Mouse (Mus musculus): ENCODE measurements around the gene Fgfr2. TPM values are rescaled to one million over a fixed set of nuclear protein-coding genes. Genes with fewer than 3 reads are reported as not detected.

Fgfr2 gene
- total RNA-seq, 2 experiments from 2014 or later, result 2.1 to 3.9 TPM

- no peak for DNase-seq
- intact Hi-C loops (cut with DNase I), result no loop called here
Observed at GRCm38 (mm10) chr7:133018961-133019360, 104.2 kb downstream of the Fgfr2 start.

DNA sequence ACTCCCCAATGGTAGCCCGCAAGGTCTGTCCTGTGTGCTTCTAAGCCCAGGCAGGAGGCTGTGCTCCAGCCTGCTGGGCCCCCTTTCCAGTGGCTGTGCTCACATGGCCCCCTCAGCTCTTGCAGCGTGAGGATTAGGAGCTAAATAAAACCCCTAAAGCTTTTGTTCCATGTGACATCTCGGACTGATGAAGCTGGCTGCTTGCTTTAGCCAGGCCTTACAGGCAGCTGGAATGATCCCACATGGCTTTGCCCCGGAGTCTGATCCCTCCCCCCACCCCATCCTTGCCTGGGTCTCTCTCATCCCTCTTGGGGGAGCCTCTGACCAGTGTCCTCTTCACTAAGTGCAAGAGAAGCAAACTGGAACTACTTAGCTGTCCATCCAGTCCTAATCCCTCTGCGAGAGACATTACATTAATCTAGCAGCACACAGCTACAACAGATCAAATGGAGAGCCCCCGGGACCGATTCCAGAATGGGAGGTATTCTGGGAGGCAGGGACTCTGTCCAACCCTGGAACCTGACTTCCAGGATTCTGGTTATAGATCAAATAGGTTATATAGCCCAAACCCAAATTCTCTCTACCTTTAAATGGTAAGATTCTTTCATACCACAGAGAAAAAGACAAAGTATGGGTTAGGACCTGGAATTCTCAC, 107.6 kb downstream of the Fgfr2 start:
- intact Hi-C loops (cut with DNase I), result no loop called here
- peak; percentile 41 to 57 for DNase-seq

DNA sequence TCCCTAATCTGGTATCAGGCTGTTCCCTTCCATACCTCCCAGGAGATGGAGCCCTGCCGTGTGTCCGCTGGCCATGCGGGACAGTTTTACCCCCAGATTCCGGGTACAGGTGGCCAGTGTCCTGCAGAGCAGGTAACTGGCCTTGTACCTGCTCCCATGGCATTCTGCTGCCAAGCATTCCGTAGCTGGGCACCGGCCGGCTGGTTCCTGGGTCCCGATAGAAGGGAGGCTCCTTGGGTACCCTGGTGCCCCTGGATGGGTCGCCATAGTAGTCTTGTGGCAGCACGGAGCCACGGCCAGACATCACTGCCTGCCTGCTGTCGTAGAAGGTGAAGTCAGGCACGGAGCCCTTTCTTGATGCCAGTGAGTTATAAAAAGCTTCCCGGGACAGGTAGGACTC, 108.5 kb downstream of the Fgfr2 start:
- intact Hi-C loops (cut with DNase I), result no loop called here
- DNase-seq, result no peak

DNA sequence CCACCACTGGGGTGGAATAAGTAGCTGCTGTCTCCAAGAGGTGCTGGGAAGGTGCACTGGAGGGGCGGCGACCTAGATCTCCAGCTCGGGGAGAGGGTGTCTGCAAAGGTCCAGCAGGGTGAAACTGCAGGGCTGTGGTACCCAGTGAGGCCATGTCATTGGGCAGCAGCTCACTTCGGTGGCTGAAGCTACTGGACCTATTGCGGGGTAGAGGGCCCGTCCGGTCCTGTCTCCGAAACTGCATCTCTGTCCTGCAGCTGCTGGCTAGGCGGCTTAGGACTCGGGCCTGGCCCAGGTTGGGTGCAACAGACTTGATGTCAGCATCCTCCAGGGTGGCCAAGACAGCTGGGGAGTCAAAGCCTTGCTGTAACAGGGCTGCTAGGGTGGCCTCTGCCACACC, 109.2 kb downstream of the Fgfr2 start:
- no peak for DNase-seq
- intact Hi-C loops (cut with DNase I), result no loop called here

DNA sequence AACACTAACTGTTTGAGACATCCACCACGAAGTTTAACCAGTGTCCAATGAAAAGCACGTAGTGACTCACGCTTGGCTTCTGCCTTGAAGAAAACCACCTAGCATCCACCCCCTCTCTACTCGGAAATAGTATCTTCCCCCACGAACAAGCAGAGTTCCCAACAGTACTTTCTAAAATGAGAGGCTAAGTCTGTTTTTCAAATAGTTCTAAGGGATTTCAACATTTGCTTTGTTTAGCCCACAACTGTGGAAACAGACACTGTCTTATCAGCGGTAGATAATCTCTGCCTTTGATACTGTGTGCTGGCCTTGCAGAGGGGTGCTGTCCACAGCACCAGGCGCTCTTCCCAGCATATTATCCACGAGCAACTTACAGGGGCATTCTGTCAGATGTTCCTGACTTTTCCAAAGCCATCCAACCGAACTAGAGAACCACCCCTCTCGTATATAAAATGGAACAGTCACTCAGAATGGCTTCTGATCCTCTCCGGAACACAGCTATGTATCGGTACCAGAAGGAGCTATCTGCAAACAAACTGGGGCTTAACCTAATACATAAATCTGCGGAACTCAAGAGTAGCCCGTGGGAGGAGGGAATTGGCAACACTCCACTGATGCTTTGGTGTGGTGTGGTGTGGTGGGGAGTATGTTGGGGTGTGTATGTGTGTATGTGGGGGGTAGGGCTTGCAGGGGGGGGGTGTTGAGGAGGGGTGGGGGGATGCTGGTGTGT, 110.3 kb downstream of the Fgfr2 start:
- intact Hi-C loops (cut with DNase I), result no loop called here
- no peak for DNase-seq

GRCm38 (mm10) chr7:133011611-133012010, 111.5 kb downstream of the Fgfr2 start:
- intact Hi-C loops (cut with DNase I), result no loop called here
- no peak for DNase-seq

DNA sequence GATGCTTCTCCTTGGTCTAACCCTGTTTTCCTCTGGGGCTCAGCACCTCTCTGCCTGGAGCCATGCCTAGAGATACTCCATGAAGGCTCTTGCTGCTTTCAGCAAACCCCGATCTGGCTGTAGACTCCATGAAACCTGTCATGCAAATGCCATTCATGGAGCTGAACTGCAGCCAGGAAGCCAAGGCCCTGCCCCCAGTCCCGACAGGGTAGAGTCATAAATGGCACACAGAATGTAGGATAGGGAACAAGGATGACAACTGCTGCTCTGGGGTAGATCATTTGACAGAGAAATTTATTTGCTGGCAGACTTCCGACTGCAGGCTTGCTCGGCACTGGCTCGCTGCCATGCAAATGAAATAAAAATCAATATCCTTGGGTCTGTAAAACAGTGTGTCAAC, 112.0 kb downstream of the Fgfr2 start:
- peak in 1 of 2 experiments; percentile 55 for DNase-seq

GRCm38 (mm10) chr7:133010477-133010876, 112.7 kb downstream of the Fgfr2 start:
- intact Hi-C loops (cut with DNase I), result no loop called here
- DNase-seq, result no peak

More for the DNA sequence above, 112.0 kb downstream of the Fgfr2 start:
- intact Hi-C loops (cut with DNase I), result no loop called here

DNA sequence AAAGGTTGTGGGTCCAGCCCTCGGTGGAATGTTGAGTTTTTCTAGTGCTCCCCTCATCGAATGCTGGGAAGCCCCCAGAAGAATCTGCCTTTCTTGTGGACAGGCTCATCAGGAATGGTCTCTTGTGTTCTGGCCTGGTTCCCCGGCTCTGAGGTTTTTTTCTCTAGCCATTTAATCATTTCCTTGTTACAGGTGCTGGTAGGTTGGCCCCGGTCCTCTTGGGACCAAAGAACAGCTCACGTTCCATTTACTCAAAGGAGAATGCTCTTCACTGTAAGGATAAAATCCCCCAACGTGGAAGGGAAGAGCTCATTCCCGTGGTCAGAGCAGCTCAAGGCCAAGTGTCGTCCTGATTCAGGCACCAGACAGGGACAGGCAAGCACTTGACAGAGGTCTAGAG, 113.5 kb downstream of the Fgfr2 start:
- DNase-seq, result no peak
- intact Hi-C loops (cut with DNase I), result no loop called here

DNA sequence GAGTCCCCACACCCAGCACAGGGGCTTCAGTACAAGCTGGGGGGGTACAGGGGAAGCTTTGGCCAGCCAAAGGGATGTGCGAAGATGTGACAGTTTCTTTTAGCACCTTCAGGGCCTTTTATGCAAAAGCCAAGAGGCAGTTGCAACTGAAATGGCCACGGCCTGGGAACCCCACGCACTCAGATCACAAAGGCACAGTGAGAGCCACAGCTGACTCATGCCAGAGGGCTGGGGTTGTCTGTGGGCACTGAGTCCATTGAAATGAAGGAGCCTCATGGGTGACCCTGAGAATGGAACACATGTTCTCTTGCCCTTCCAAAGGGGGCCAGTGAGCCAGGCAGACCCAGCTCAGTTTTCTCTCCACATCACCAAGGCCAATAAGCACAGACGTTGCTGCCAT, 114.5 kb downstream of the Fgfr2 start:
- DNase-seq, result no peak
- intact Hi-C loops (cut with DNase I), result no loop called here

GRCm38 (mm10) chr7:133007343-133007742, 115.8 kb downstream of the Fgfr2 start:
- peak; percentile 25 to 31 for DNase-seq
- intact Hi-C loops (cut with DNase I), result no loop called here

GRCm38 (mm10) chr7:133005772-133006171, 117.4 kb downstream of the Fgfr2 start:
- no peak for DNase-seq
- intact Hi-C loops (cut with DNase I), result no loop called here

DNA sequence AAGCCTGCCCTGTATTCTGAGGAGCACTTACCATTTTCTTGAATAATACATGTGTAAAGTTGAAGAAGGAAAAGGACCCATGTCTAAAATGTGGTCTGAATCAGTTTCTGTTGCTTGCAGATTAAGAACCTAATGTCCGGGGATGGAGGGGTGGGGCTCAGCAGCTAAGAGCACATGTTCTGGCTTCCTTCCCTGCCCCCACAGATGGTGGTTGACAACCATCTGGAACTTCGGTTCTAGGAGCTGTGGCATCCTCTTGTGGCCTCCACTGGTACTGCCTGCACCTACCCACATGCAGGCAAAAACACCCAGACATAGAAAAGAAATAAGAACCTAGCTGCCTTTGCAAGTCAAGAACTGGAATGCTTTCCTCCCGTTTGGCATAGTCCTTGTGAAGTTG, 119.7 kb downstream of the Fgfr2 start:
- intact Hi-C loops (cut with DNase I), result loop anchor here (5.0 kb wide), 3 partner anchors 71 to 346 kb away; partner anchors contain the start of genes Abraxas2 and Zranb1

GRCm38 (mm10) chr7:133002271-133002670, 120.9 kb downstream of the Fgfr2 start:
- intact Hi-C loops (cut with DNase I), result loop anchor here (5.0 kb wide), 3 partner anchors 70 to 345 kb away; partner anchors contain the start of genes Abraxas2 and Zranb1
- no peak for DNase-seq

More for the DNA sequence above, 119.7 kb downstream of the Fgfr2 start:
- DNase-seq, result peak; percentile 82 to 86

- no peak for DNase-seq
- intact Hi-C loops (cut with DNase I), result loop anchor here (5.0 kb wide), 3 partner anchors 69 to 344 kb away; partner anchors contain the start of genes Abraxas2 and Zranb1
Observed at GRCm38 (mm10) chr7:133001388-133001787, 121.8 kb downstream of the Fgfr2 start.

DNA sequence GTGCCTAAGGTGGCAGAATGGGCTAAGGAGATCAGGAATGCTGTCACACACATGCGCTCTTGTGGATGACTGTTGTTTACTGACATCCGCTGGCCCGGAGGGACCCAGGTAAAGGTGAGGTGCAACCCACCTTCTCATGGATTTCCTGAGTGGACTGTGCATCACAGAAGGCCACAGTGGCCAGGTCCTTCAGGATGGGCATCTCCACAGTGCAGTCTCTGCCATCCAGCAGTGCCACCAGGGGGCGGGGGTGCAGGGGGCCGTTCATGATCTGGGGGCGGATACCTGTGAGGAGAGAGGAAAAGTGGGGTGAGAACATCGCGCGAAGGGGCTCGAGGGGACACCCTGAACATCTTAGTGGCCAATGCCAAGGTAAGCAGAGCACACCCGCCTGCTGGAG, 124.1 kb downstream of the Fgfr2 start:
- intact Hi-C loops (cut with DNase I), result no loop called here
- DNase-seq, result peak in 1 of 2 experiments; percentile 1

GRCm38 (mm10) chr7:132998639-132999038, 124.5 kb downstream of the Fgfr2 start:
- peak in 1 of 2 experiments; percentile 1 for DNase-seq
- intact Hi-C loops (cut with DNase I), result no loop called here

DNA sequence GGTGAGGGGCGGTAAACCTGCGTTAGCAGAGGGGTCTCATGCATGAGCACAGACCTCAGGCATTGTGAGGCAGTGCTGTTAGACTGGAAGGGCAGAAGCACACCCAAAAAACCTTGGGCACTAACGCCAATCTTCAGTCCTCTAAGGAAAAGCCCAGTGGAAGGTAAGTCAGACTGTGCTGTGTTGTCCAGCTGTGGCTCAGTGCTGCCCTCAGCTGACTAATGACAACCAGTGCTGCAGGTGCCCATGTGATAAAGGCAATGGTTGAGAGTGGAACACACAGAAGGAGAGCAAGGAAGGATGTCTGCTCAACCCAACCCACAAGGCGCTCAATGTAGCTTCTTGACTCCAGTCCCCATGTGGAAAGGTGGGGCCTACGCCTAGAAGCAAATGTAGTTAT, 126.8 kb downstream of the Fgfr2 start:
- DNase-seq, result peak; percentile 13 to 40
- intact Hi-C loops (cut with DNase I), result no loop called here

- intact Hi-C loops (cut with DNase I), result no loop called here
Observed at GRCm38 (mm10) chr7:132994628-132995191, 128.4 kb downstream of the Fgfr2 start.

GRCm38 (mm10) chr7:132994120-132994519, 129.0 kb downstream of the Fgfr2 start:
- DNase-seq, result no peak
- intact Hi-C loops (cut with DNase I), result no loop called here

More at GRCm38 (mm10) chr7:132994628-132995191, 128.4 kb downstream of the Fgfr2 start:
- DNase-seq, result no peak

- intact Hi-C loops (cut with DNase I), result no loop called here
- no peak for DNase-seq
Observed at GRCm38 (mm10) chr7:132992967-132993615, 130.1 kb downstream of the Fgfr2 start.

All from heart, postnatal 14 days (tissue).